Mouse (Mus musculus) lung, postnatal 0 days (tissue): ENCODE measurements at regions not wholly inside any gene's neighbourhood (a gene's known extent, or its start where the extent isn't known, plus 50 kb on each side); places are given as distances from the start of the nearest gene placed in this dataset.

Source experiments
- CTCF ChIP-seq: IDR thresholded peaks from 2 replicates; pipeline ENCODE4 v1.5.1; 2016; ENCODE audit warnings: antibody characterized with exemption, mild to moderate bottlenecking
- EP300 ChIP-seq: IDR thresholded peaks from 2 replicates; pipeline ENCODE4 v1.6.1; 2016; ENCODE audit warnings: antibody characterized with exemption, mild to moderate bottlenecking, control low read depth

GRCm38 (mm10) chr1:187441668-187442193 is 166.9 kb upstream of the Esrrg start:
- TF ChIP-seq CTCF (no peak), EP300 (no peak)
